Mouse (Mus musculus): ENCODE data around the gene Cenpf. TPM values are rescaled to one million over a fixed set of nuclear protein-coding genes. Genes with fewer than 3 reads are reported as not detected.

Gene Cenpf
- total and polyA plus RNA-seq, 3 experiments = 16.5 to 28.2 (median 21.5) TPM

- no peaks in the 10 kb centered on the region for H3K36me3 ChIP-seq (replicated peaks in 1 of 2; ENCODE audit: control insufficient read depth in 1 of 2, insufficient read depth in 1 of 2, low read length in 1 of 2)
- H3K4me3 ChIP-seq (replicated peaks in 1 of 3; ENCODE audit: low read depth in 2 of 3, low read length in 2 of 3, poor library complexity in 1 of 3) = no peak overlapping the region
- H3K27ac ChIP-seq (ENCODE audit: insufficient read depth, low read depth) = no peak overlapping the region
- dilution Hi-C loops (cut with MboI; ENCODE audit: extremely low pct_ligation_motif_present, extremely low pct_unique_long_range_greater_than_20kb, low sequenced_read_pairs) (no loop called here), in situ Hi-C loops (cut with MboI; ENCODE audit: low pct_ligation_motif_present, low pct_unique_long_range_greater_than_20kb, low sequenced_read_pairs) (no loop called here)
- H3K9ac ChIP-seq (ENCODE audit: insufficient read depth, low read depth) = no peak overlapping the region
- no peaks in the 10 kb centered on the region for H3K79me2 ChIP-seq (replicated peaks; ENCODE audit: control insufficient read depth, extremely low read depth, insufficient read depth, poor library complexity, severe bottlenecking)
- no peaks in the 10 kb centered on the region for H3K27me3 ChIP-seq (replicated peaks)
- no peak for DNase-seq (ENCODE audit: extremely low read depth)
- no peak overlapping the region for H3K4me2 ChIP-seq (ENCODE audit: insufficient read depth, low read depth, poor library complexity, severe bottlenecking)
- TF ChIP-seq MAFK (IDR thresholded peaks at IDR 0.05; ENCODE audit: insufficient replicate concordance, low read length) (no peak), USF2 (conservative IDR thresholded peaks at IDR 0.05; ENCODE audit: low read depth, low read length) (no peak), MAX (IDR thresholded peaks at IDR 0.05; ENCODE audit: low read length) (no peak), ETS1 (conservative IDR thresholded peaks at IDR 0.05; ENCODE audit: low read depth, low read length) (no peak), ZKSCAN1 (IDR thresholded peaks at IDR 0.05; ENCODE audit: borderline replicate concordance, low read depth, low read length) (no peak), ELF1 (IDR thresholded peaks at IDR 0.05; ENCODE audit: low read depth, low read length) (no peak), CHD1 (IDR thresholded peaks at IDR 0.05; ENCODE audit: low read depth, low read length) (no peak), HCFC1 (IDR thresholded peaks at IDR 0.05; ENCODE audit: low read depth, low read length) (no peak), RCOR1 (conservative IDR thresholded peaks at IDR 0.05; ENCODE audit: low read depth, low read length) (no peak), CHD2 (IDR thresholded peaks at IDR 0.05; ENCODE audit: low read length) (no peak), JUND (conservative IDR thresholded peaks at IDR 0.05; ENCODE audit: low read depth, low read length) (no peak), TBP (conservative IDR thresholded peaks at IDR 0.05; ENCODE audit: low read depth, low read length) (no peak), POLR2A (IDR thresholded peaks at IDR 0.05; ENCODE audit: low read depth, low read length) (no peak), PAX5 (IDR thresholded peaks at IDR 0.05; ENCODE audit: low read length) (no peak), MAZ (IDR thresholded peaks at IDR 0.05; ENCODE audit: low read depth, low read length) (no peak)
- H3K4me1 ChIP-seq (ENCODE audit: control insufficient read depth in 1 of 2, insufficient read depth in 2 of 2) = no peaks in the 10 kb centered on the region
- H3K9me3 ChIP-seq (replicated peaks; ENCODE audit: low read length) = no peaks in the 10 kb centered on the region
These were observed 55.8 kb downstream of the Cenpf start for GRCm38 (mm10) chr1:189631906-189632675.

GRCm38 (mm10) chr1:189630026-189630425, 57.9 kb downstream of the Cenpf start:
- no peak for DNase-seq (ENCODE audit: extremely low read depth)
- no peak for TF ChIP-seq IRF4 (IDR thresholded peaks at IDR 0.05; ENCODE audit: low read depth, low read length)
- TF ChIP-seq POLR2AphosphoS2 (IDR thresholded peaks at IDR 0.05; ENCODE audit: low read depth, low read length) = no peak
- no peak for TF ChIP-seq CHD2 (IDR thresholded peaks at IDR 0.05; ENCODE audit: low read length)
- TF ChIP-seq KAT2A (IDR thresholded peaks at IDR 0.05; ENCODE audit: insufficient replicate concordance, low read length) = no peak
- TF ChIP-seq PAX5 (IDR thresholded peaks at IDR 0.05; ENCODE audit: low read length) = no peak
- no peak for TF ChIP-seq USF1 (IDR thresholded peaks at IDR 0.05; ENCODE audit: low read depth, low read length)
- no peak for TF ChIP-seq ELF1 (IDR thresholded peaks at IDR 0.05; ENCODE audit: low read depth, low read length)
- TF ChIP-seq TCF12 (IDR thresholded peaks at IDR 0.05; ENCODE audit: low read depth, low read length) = no peak
- TF ChIP-seq EP300 (IDR thresholded peaks at IDR 0.05; ENCODE audit: low read length) = no peak
- TF ChIP-seq E2F4 (IDR thresholded peaks at IDR 0.05; ENCODE audit: insufficient replicate concordance, low read depth, low read length) = no peak
- TF ChIP-seq MAFK (IDR thresholded peaks at IDR 0.05; ENCODE audit: insufficient replicate concordance, low read length) = no peak
- H3K9ac ChIP-seq (ENCODE audit: insufficient read depth, low read depth) = no peak overlapping the region
- H3K27ac ChIP-seq (ENCODE audit: insufficient read depth, low read depth) = no peak overlapping the region
- no peaks in the 10 kb centered on the region for H3K36me3 ChIP-seq (replicated peaks in 1 of 2; ENCODE audit: control insufficient read depth in 1 of 2, insufficient read depth in 1 of 2, low read length in 1 of 2)
- in situ Hi-C loops (cut with MboI; ENCODE audit: low pct_ligation_motif_present, low pct_unique_long_range_greater_than_20kb, low sequenced_read_pairs) = no loop called here
- no peaks in the 10 kb centered on the region for H3K9me3 ChIP-seq (replicated peaks; ENCODE audit: low read length)
- H3K79me2 ChIP-seq (replicated peaks; ENCODE audit: control insufficient read depth, extremely low read depth, insufficient read depth, poor library complexity, severe bottlenecking) = no peaks in the 10 kb centered on the region
- H3K4me1 ChIP-seq (ENCODE audit: control insufficient read depth in 1 of 2, insufficient read depth in 2 of 2) = no peaks in the 10 kb centered on the region
- H3K27me3 ChIP-seq (replicated peaks) = no peaks in the 10 kb centered on the region
- dilution Hi-C loops (cut with MboI; ENCODE audit: extremely low pct_ligation_motif_present, extremely low pct_unique_long_range_greater_than_20kb, low sequenced_read_pairs) = no loop called here
- no peak overlapping the region for H3K4me2 ChIP-seq (ENCODE audit: insufficient read depth, low read depth, poor library complexity, severe bottlenecking)
- no peak overlapping the region for H3K4me3 ChIP-seq (replicated peaks in 1 of 3; ENCODE audit: low read depth in 2 of 3, low read length in 2 of 3, poor library complexity in 1 of 3)

Measured in CH12.LX (cell line).